Mouse (Mus musculus): ENCODE data around the gene Olfr10. TPM values are rescaled to one million over a fixed set of nuclear protein-coding genes. Genes with fewer than 3 reads are reported as not detected.
A peak's percentile ranks its signal among the peaks of the same experiment; 100 is the strongest.

Gene Olfr10
- not detected in 2 replicates for polyA plus RNA-seq (2015; fragmentation: Nextera tagmentation; extraction: Ambion mirVana)

DNA sequence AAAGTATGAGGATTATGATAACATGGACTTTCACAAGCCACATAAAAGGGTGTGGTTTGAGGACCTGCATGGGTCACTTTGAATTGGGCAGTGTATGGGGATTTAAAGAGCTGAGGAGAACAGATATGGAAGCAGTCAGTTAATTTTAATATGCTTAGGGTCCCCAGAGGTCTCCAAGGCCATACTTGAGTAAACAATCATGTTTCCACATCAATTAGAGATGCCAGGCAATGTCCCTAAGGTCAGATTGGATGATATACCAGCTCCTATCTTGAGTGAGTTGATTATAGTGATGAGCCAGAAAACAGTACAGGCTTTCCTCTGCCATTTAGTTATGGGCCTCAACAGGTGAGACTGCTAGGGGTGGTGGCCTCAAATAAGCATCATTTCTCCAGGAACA lies at the start of gene Olfr10:
Gene Olfr10 (plus strand): TSS at position 301 of the 400 bp plus-strand sequence.
- Histone ChIP-seq H3K9ac (ENCODE audit: low read depth, low read length) (no peak within 1 kb of the TSS), H3K4me2 (ENCODE audit: low read depth, low read length) (no peak within 1 kb of the TSS), H3K36me3 (ENCODE audit: control insufficient read depth, insufficient read depth) (no peaks in the 10 kb centered on the region), H3K4me3 (ENCODE audit: low read depth, low read length) (no peak within 1 kb of the TSS), H3K27ac (ENCODE audit: low read length) (no peak within 1 kb of the TSS), H3K4me1 (ENCODE audit: control insufficient read depth, low read depth, low read length) (no peaks in the 10 kb centered on the region), H3K9me3 (replicated peaks; ENCODE audit: control insufficient read depth, low read length) (no peaks in the 10 kb centered on the region), H3K27me3 (ENCODE audit: control insufficient read depth, insufficient read depth, low read depth, low read length) (no peaks in the 10 kb centered on the region)
- ATAC-seq (ENCODE audit: low read depth), result no peak

DNA sequence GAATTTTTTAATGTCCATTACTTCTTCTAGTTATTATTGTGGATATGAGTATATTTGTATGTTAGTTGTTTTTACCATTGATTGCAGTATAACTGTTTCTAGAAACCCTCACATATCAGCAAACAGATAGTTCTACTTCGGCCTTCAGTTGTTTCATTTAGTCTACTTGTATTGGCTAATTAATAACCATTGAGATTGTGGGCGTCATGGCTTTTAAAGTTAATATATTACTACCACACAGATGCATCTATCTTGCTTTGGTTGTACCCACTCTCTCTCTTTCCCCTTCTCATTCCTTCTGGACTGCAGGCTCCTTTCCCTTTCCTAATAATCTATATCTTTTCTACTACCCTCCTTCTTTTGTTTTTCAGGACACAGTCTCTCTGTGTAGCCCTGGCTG lies 45.2 kb upstream of the Olfr10 start:
- Histone ChIP-seq H3K4me1 (ENCODE audit: control insufficient read depth, low read depth, low read length) (peaks cover 8% of the 10 kb centered on the region), H3K9me3 (replicated peaks; ENCODE audit: control insufficient read depth, low read length) (no peaks in the 10 kb centered on the region), H3K27ac (ENCODE audit: low read length) (peak overlapping the region; percentile 51; the same call in 1 of the 2 replicates), H3K36me3 (ENCODE audit: control insufficient read depth, insufficient read depth) (peaks cover 25% of the 10 kb centered on the region), H3K9ac (ENCODE audit: low read depth, low read length) (no peak overlapping the region), H3K4me3 (ENCODE audit: low read depth, low read length) (no peak overlapping the region), H3K27me3 (ENCODE audit: control insufficient read depth, insufficient read depth, low read depth, low read length) (no peaks in the 10 kb centered on the region), H3K4me2 (ENCODE audit: low read depth, low read length) (no peak overlapping the region; the same call in 1 of the 2 replicates)
- peak; percentile 42; the same call in 1 of the 2 replicates for ATAC-seq (ENCODE audit: low read depth)
- WGBS (ENCODE audit: insufficient replicate concordance), result 61% methylated on average over 2 of the region's 2 CpGs

DNA sequence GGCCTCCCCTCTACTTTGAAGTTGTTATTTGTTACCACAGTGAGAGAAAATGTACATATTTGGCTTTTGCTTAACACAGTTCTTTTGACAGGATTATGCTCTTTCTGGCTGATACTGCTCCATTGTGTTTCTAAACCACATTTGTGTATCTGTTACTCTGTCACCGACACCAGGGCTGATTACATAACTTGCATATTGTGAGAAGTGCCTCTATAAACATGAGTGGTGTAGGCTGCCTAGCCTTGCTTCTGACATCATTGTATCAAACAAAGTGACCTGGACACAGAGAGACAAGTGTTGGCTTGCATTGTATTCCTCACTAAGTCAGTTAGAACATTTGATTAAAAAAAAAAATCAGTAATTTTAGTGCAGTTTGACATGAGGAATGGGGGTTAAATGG lies 44.7 kb upstream of the Olfr10 start:
- peak; percentile 38 for ATAC-seq (ENCODE audit: low read depth)
- Histone ChIP-seq H3K4me2 (ENCODE audit: low read depth, low read length) (no peak overlapping the region), H3K36me3 (ENCODE audit: control insufficient read depth, insufficient read depth) (peaks cover 25% of the 10 kb centered on the region), H3K4me3 (ENCODE audit: low read depth, low read length) (no peak overlapping the region), H3K9me3 (replicated peaks; ENCODE audit: control insufficient read depth, low read length) (no peaks in the 10 kb centered on the region), H3K9ac (ENCODE audit: low read depth, low read length) (no peak overlapping the region), H3K27me3 (ENCODE audit: control insufficient read depth, insufficient read depth, low read depth, low read length) (no peaks in the 10 kb centered on the region), H3K4me1 (ENCODE audit: control insufficient read depth, low read depth, low read length) (peaks cover 8% of the 10 kb centered on the region), H3K27ac (ENCODE audit: low read length) (peak overlapping the region; percentile 51; the same call in 1 of the 2 replicates)
- WGBS (ENCODE audit: insufficient replicate concordance), result 36% methylated on average over 1 of the region's 1 CpGs

DNA sequence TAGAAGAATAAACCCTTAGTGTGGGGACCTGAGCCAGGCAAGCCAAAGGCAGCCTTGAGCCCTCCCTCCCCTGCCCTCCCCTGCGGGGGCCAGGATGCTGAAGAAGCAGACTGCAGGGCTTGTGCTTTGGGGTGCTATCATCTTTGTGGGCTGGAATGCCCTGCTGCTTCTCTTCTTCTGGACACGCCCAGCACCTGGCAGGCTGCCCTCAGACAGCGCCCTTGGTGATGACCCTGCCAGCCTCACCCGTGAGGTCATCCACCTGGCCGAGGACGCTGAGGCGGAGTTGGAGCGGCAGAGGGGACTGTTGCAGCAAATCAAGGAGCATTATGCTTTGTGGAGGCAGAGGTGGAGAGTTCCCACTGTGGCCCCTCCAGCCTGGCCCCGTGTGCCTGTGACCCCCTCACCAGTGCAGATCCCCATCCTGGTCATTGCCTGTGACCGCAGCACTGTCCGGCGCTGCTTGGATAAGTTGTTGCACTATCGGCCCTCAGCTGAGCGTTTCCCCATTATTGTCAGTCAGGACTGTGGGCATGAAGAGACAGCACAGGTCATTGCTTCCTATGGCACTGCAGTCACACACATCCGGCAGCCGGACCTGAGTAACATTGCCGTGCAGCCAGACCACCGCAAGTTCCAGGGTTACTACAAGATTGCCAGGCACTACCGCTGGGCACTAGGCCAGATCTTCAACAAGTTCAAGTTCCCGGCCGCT lies 43.8 kb upstream of the Olfr10 start:
- 0 out of 2 replicates have a peak, but pooled peaks have one; percentile 17 for ATAC-seq (ENCODE audit: low read depth)
- no peak overlapping the region for H3K9ac ChIP-seq (ENCODE audit: low read depth, low read length)
- 84% methylated on average over 21 of the region's 21 CpGs for WGBS (ENCODE audit: insufficient replicate concordance)
- H3K9me3 ChIP-seq (replicated peaks; ENCODE audit: control insufficient read depth, low read length), result no peaks in the 10 kb centered on the region
- no peak overlapping the region for H3K4me3 ChIP-seq (ENCODE audit: low read depth, low read length)
- H3K27me3 ChIP-seq (ENCODE audit: control insufficient read depth, insufficient read depth, low read depth, low read length), result no peaks in the 10 kb centered on the region
- peaks cover 20% of the 10 kb centered on the region for H3K36me3 ChIP-seq (ENCODE audit: control insufficient read depth, insufficient read depth)
- no peak overlapping the region for H3K27ac ChIP-seq (ENCODE audit: low read length)
- peaks cover 8% of the 10 kb centered on the region for H3K4me1 ChIP-seq (ENCODE audit: control insufficient read depth, low read depth, low read length)
- no peak overlapping the region for H3K4me2 ChIP-seq (ENCODE audit: low read depth, low read length)

DNA sequence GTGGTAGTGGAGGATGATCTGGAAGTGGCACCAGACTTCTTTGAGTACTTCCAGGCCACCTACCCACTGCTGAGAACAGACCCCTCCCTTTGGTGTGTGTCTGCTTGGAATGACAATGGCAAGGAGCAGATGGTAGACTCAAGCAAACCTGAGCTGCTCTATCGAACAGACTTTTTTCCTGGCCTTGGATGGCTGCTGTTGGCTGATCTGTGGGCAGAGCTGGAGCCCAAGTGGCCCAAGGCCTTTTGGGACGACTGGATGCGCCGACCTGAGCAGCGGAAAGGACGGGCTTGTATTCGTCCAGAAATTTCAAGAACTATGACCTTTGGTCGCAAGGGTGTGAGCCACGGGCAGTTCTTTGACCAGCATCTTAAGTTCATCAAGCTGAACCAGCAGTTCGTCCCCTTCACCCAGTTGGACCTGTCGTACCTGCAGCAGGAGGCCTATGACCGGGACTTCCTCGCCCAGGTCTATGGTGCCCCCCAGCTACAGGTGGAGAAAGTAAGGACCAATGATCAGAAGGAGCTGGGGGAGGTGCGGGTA lies 43.2 kb upstream of the Olfr10 start:
- Histone ChIP-seq H3K9me3 (replicated peaks; ENCODE audit: control insufficient read depth, low read length) (no peaks in the 10 kb centered on the region), H3K4me3 (ENCODE audit: low read depth, low read length) (no peak overlapping the region), H3K4me1 (ENCODE audit: control insufficient read depth, low read depth, low read length) (peaks cover 10% of the 10 kb centered on the region), H3K9ac (ENCODE audit: low read depth, low read length) (no peak overlapping the region), H3K4me2 (ENCODE audit: low read depth, low read length) (no peak overlapping the region), H3K36me3 (ENCODE audit: control insufficient read depth, insufficient read depth) (peaks cover 19% of the 10 kb centered on the region), H3K27ac (ENCODE audit: low read length) (no peak overlapping the region), H3K27me3 (ENCODE audit: control insufficient read depth, insufficient read depth, low read depth, low read length) (no peaks in the 10 kb centered on the region)
- 89% methylated on average over 14 of the region's 14 CpGs for WGBS (ENCODE audit: insufficient replicate concordance)
- no peak for ATAC-seq (ENCODE audit: low read depth)

DNA sequence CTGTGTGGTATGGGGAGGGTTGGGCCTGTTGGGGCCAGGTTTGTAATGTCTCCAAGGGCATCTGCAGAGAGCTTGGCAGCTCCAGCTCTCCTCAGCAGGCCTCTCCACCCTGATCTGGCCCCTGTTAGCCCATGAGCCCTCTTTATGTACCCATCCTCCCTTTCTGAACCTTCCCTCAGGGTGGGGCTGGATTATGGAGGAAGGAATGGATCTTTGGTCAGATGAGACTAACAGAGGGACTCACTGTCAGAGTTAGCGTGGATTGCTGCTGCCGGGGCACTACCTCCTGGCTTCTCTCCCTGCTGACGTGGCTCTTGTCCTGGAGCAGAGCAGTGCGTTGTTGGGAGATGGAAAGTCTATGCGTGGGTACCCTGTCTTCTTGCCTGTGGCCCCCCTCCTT lies 42.3 kb upstream of the Olfr10 start:
- H3K27me3 ChIP-seq (ENCODE audit: control insufficient read depth, insufficient read depth, low read depth, low read length), result no peaks in the 10 kb centered on the region
- no peak overlapping the region for H3K9ac ChIP-seq (ENCODE audit: low read depth, low read length)
- 81% methylated on average over 5 of the region's 5 CpGs for WGBS (ENCODE audit: insufficient replicate concordance)
- H3K4me3 ChIP-seq (ENCODE audit: low read depth, low read length), result no peak overlapping the region
- H3K4me1 ChIP-seq (ENCODE audit: control insufficient read depth, low read depth, low read length), result peaks cover 10% of the 10 kb centered on the region
- H3K36me3 ChIP-seq (ENCODE audit: control insufficient read depth, insufficient read depth), result peaks cover 19% of the 10 kb centered on the region
- no peak overlapping the region for H3K27ac ChIP-seq (ENCODE audit: low read length)
- no peak for ATAC-seq (ENCODE audit: low read depth)
- no peaks in the 10 kb centered on the region for H3K9me3 ChIP-seq (replicated peaks; ENCODE audit: control insufficient read depth, low read length)
- no peak overlapping the region for H3K4me2 ChIP-seq (ENCODE audit: low read depth, low read length)

DNA sequence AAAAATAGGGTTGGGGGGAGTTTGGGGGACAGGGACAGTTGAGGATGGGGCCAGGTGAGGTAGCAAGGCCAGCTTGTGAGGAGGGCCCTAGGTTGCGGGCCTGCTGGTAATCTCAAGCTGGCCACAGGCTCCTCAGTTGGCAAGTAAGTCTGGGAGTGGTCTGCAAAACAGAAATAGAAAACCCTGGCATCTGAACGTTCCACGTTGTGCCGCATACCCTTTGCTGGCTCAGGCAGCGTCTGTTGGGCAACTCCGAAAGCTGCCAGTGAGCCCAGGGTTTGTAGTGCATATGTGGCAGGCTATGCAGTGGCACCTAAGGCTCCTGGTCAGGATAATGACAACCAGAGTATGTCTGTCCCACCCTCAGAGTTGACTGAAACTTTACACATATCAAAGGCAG lies 41.4 kb upstream of the Olfr10 start:
- no peak overlapping the region for H3K4me3 ChIP-seq (ENCODE audit: low read depth, low read length)
- no peak overlapping the region for H3K9ac ChIP-seq (ENCODE audit: low read depth, low read length)
- no peak overlapping the region for H3K4me2 ChIP-seq (ENCODE audit: low read depth, low read length)
- peaks cover 16% of the 10 kb centered on the region for H3K4me1 ChIP-seq (ENCODE audit: control insufficient read depth, low read depth, low read length)
- H3K27ac ChIP-seq (ENCODE audit: low read length), result no peak overlapping the region
- H3K27me3 ChIP-seq (ENCODE audit: control insufficient read depth, insufficient read depth, low read depth, low read length), result no peaks in the 10 kb centered on the region
- no peaks in the 10 kb centered on the region for H3K9me3 ChIP-seq (replicated peaks; ENCODE audit: control insufficient read depth, low read length)
- peaks cover 19% of the 10 kb centered on the region for H3K36me3 ChIP-seq (ENCODE audit: control insufficient read depth, insufficient read depth)
- 87% methylated on average over 6 of the region's 6 CpGs for WGBS (ENCODE audit: insufficient replicate concordance)
- no peak for ATAC-seq (ENCODE audit: low read depth)

DNA sequence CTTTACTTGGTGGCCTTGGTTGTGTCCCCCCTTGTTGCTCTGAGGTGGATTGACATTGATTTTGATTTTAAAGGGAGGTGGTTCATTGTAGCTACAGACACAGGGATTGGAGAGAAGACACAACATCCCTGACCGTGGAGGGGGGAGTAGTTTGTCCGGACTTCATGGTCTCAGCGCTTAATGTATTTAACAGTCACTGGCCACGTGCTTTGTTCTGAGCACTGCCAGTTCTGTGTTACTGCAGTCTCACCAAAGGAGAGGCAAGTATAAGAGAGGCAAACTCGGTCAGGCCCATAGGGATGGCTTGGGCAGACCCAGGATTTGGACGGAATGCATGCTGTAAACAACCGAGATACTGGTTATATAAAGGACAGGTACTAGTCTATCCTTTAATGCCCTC lies 40.5 kb upstream of the Olfr10 start:
- WGBS (ENCODE audit: insufficient replicate concordance), result 83% methylated on average over 7 of the region's 7 CpGs
- no peak for ATAC-seq (ENCODE audit: low read depth)

DNA sequence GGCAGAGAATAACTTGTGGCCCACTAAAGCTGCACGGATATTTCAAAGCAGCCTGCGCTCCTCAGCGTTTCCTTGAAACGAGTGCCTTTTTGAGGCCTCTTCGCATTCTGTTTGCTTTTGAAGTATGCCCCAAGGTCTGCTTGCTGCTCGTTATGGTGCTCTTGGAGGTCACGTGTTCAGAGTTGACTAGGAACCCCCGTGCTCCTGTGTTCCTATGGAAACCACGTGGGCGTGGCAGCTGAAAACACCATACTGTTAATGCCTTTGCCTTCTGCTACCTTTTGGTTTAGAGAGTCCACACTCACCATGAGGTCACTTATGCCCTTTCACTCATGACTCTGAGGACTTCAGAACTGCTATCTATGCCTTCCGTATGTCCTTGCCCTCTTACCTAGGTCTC lies 39.9 kb upstream of the Olfr10 start:
- ATAC-seq (ENCODE audit: low read depth), result no peak
- H3K4me2 ChIP-seq (ENCODE audit: low read depth, low read length), result no peak overlapping the region
- no peak overlapping the region for H3K27ac ChIP-seq (ENCODE audit: low read length)
- WGBS (ENCODE audit: insufficient replicate concordance), result 63% methylated on average over 11 of the region's 11 CpGs
- no peak overlapping the region for H3K9ac ChIP-seq (ENCODE audit: low read depth, low read length)
- H3K4me1 ChIP-seq (ENCODE audit: control insufficient read depth, low read depth, low read length), result peaks cover 16% of the 10 kb centered on the region
- no peaks in the 10 kb centered on the region for H3K27me3 ChIP-seq (ENCODE audit: control insufficient read depth, insufficient read depth, low read depth, low read length)
- peaks cover 19% of the 10 kb centered on the region for H3K36me3 ChIP-seq (ENCODE audit: control insufficient read depth, insufficient read depth)
- no peaks in the 10 kb centered on the region for H3K9me3 ChIP-seq (replicated peaks; ENCODE audit: control insufficient read depth, low read length)
- H3K4me3 ChIP-seq (ENCODE audit: low read depth, low read length), result no peak overlapping the region

More for the DNA sequence above, 40.5 kb upstream of the Olfr10 start:
- Histone ChIP-seq H3K36me3 (ENCODE audit: control insufficient read depth, insufficient read depth) (peaks cover 19% of the 10 kb centered on the region), H3K9me3 (replicated peaks; ENCODE audit: control insufficient read depth, low read length) (no peaks in the 10 kb centered on the region), H3K4me3 (ENCODE audit: low read depth, low read length) (no peak overlapping the region), H3K4me1 (ENCODE audit: control insufficient read depth, low read depth, low read length) (peaks cover 16% of the 10 kb centered on the region), H3K27me3 (ENCODE audit: control insufficient read depth, insufficient read depth, low read depth, low read length) (no peaks in the 10 kb centered on the region), H3K27ac (ENCODE audit: low read length) (no peak overlapping the region), H3K9ac (ENCODE audit: low read depth, low read length) (no peak overlapping the region), H3K4me2 (ENCODE audit: low read depth, low read length) (no peak overlapping the region)
